Mouse (Mus musculus): Measurements from ENCODE around the gene Tll2. TPM values are rescaled to one million over a fixed set of nuclear protein-coding genes. Genes with fewer than 3 reads are reported as not detected.

Gene Tll2
- polyA plus RNA-seq, 1 experiment from 2014 or later: not detected

DNA sequence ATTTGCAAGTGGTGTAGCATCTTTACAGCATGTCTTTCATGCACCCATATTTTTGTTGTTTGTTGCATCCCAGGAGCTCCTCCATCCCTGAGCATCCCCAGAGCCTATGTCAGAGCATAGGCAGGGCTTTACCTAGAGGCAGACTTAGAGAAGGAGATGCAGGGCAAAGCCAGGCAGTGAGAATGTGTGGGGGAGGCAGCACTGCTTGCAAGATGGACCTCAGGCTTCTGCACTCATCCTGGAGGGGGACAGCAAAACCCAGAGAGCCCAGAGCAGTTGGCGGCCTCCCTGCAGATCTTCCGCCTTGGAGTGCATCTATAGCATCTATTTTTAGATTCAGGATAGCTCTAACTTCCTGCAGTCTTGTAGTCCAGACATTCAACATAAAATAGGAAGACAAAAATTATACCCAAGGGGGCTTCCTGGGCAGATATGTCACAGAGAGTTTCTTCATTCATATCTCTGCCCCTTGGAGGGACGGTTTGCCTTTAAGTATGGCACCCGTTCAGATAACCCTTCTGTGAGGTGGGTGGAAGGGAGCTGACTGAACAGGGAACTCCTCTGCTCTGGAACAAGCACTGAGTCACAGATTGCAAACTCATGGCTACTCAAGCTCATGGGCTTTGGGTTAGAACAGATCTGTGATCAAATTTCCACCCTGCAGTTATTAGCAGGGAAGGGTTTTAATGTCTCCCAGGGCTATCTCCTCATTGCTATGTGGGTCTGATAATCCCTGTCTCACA is 170.7 kb downstream of the Tll2 start:
- H3K27ac ChIP-seq (ENCODE audit: low read depth, low read length): no peak overlapping the region
- ATAC-seq (replicated peaks; ENCODE audit: low FRiP score) (no peak), DNase-seq (ENCODE audit: low spot score) (no peak)

More for the DNA sequence above, 170.7 kb downstream of the Tll2 start:
- Histone ChIP-seq H3K4me3 (ENCODE audit: low read depth, low read length) (no peak overlapping the region), H3K9me3 (ENCODE audit: control insufficient read depth, low read length) (no peaks in the 10 kb centered on the region), H3K27me3 (replicated peaks; ENCODE audit: control insufficient read depth, insufficient read depth, low read length) (no peaks in the 10 kb centered on the region), H3K4me1 (replicated peaks; ENCODE audit: control insufficient read depth, insufficient read depth, low read length) (no peaks in the 10 kb centered on the region), H3K4me2 (no peak overlapping the region), H3K9ac (ENCODE audit: low read depth, low read length) (no peak overlapping the region), H3K36me3 (ENCODE audit: control insufficient read depth, insufficient read depth, low read length) (no peaks in the 10 kb centered on the region)
- 50% methylated on average over 4 of the region's 4 CpGs for WGBS

Other genes with a start within 250 kb of the Tll2 start
- 0.26 and 0.31 TPM in 2 replicates for gene Blnk, start 212.3 kb downstream of the Tll2 start, polyA plus RNA-seq (2014; fragmentation: Nextera tagmentation; extraction: Ambion mirVana)
- gene Dntt, start 177.6 kb downstream of the Tll2 start, polyA plus RNA-seq (2014; fragmentation: Nextera tagmentation; extraction: Ambion mirVana): 0.09 TPM in 1 of 2 replicates, not detected in the other
- not detected in 2 replicates for gene Opalin, start 129.7 kb downstream of the Tll2 start, polyA plus RNA-seq (2014; fragmentation: Nextera tagmentation; extraction: Ambion mirVana)
- gene Tm9sf3, start 57.2 kb upstream of the Tll2 start, polyA plus RNA-seq (2014; fragmentation: Nextera tagmentation; extraction: Ambion mirVana): 112 and 134 TPM in 2 replicates
- gene Pik3ap1, start 178.3 kb upstream of the Tll2 start, polyA plus RNA-seq (2014; fragmentation: Nextera tagmentation; extraction: Ambion mirVana): 5.4 and 5.6 TPM in 2 replicates